Mouse (Mus musculus): ENCODE data around the gene Ndufs3. TPM values are rescaled to one million over a fixed set of nuclear protein-coding genes. Genes with fewer than 3 reads are reported as not detected.
A peak's percentile ranks its signal among the peaks of the same experiment; 100 is the strongest.

Ndufs3 gene
- total RNA-seq, 2 experiments from 2014 or later, result 224 to 244 TPM

- intact Hi-C loops (cut with DNase I), result loop anchor here (10.0 kb wide), 1 partner anchor 93 kb away; no protein-coding TSS in a partner anchor
- DNase-seq (ENCODE audit: low spot score in 2 of 2), result peak in 1 of 2 experiments; percentile 61
Observed at GRCm38 (mm10) chr2:90871180-90871961, 33.3 kb downstream of the Ndufs3 start.

GRCm38 (mm10) chr2:90870136-90870601 lies 34.5 kb downstream of the Ndufs3 start:
- DNase-seq (ENCODE audit: low spot score in 2 of 2), result peak; percentile 65 to 79
- intact Hi-C loops (cut with DNase I), result loop anchor here (10.0 kb wide), 1 partner anchor 95 kb away; no protein-coding TSS in a partner anchor

- DNase-seq (ENCODE audit: low spot score in 2 of 2), result peak; percentile 94 to 95
- intact Hi-C loops (cut with DNase I), result loop anchor here (5.0 kb wide), 3 partner anchors 51 to 236 kb away; no protein-coding TSS in a partner anchor
Observed at GRCm38 (mm10) chr2:90866524-90866923, 38.1 kb downstream of the Ndufs3 start.

- intact Hi-C loops (cut with DNase I), result no loop called here
- no peak for DNase-seq (ENCODE audit: low spot score in 2 of 2)
Observed at GRCm38 (mm10) chr2:90864184-90864583, 40.4 kb downstream of the Ndufs3 start.

GRCm38 (mm10) chr2:90861486-90861885 lies 43.1 kb downstream of the Ndufs3 start:
- DNase-seq (ENCODE audit: low spot score in 2 of 2), result no peak
- intact Hi-C loops (cut with DNase I), result no loop called here

GRCm38 (mm10) chr2:90850401-90850800 lies 54.2 kb downstream of the Ndufs3 start:
- intact Hi-C loops (cut with DNase I), result no loop called here
- DNase-seq (ENCODE audit: low spot score in 2 of 2), result no peak

- intact Hi-C loops (cut with DNase I), result loop anchor here (5.0 kb wide), 1 partner anchor 66 kb away; the partner anchor contains the start of gene Agbl2
Observed at GRCm38 (mm10) chr2:90848331-90848730, 56.3 kb downstream of the Ndufs3 start.

GRCm38 (mm10) chr2:90847681-90848050 lies 57.0 kb downstream of the Ndufs3 start:
- DNase-seq (ENCODE audit: low spot score in 2 of 2), result peak in 1 of 2 experiments; percentile 62
- intact Hi-C loops (cut with DNase I), result loop anchor here (5.0 kb wide), 1 partner anchor 65 kb away; the partner anchor contains the start of gene Agbl2

More at GRCm38 (mm10) chr2:90848331-90848730, 56.3 kb downstream of the Ndufs3 start:
- DNase-seq (ENCODE audit: low spot score in 2 of 2), result no peak

- peak; percentile 98 for DNase-seq (ENCODE audit: low spot score in 2 of 2)
- intact Hi-C loops (cut with DNase I), result loop anchor here (5.0 kb wide), 1 partner anchor 65 kb away; the partner anchor contains the start of gene Agbl2
Observed at GRCm38 (mm10) chr2:90846955-90847680, 57.5 kb downstream of the Ndufs3 start, which contains the start of gene Mtch2. Gene Mtch2 (plus strand): TSS chr2:90847155.

GRCm38 (mm10) chr2:90846597-90846954 lies 58.1 kb downstream of the Ndufs3 start:
- intact Hi-C loops (cut with DNase I), result loop anchor here (5.0 kb wide), 1 partner anchor 64 kb away; the partner anchor contains the start of gene Agbl2
- no peak for DNase-seq (ENCODE audit: low spot score in 2 of 2)

GRCm38 (mm10) chr2:90846171-90846570 lies 58.5 kb downstream of the Ndufs3 start:
- intact Hi-C loops (cut with DNase I), result loop anchor here (5.0 kb wide), 1 partner anchor 64 kb away; the partner anchor contains the start of gene Agbl2
- peak in 1 of 2 experiments; percentile 49 for DNase-seq (ENCODE audit: low spot score in 2 of 2)

- DNase-seq (ENCODE audit: low spot score in 2 of 2), result no peak
- intact Hi-C loops (cut with DNase I), result loop anchor here (5.0 kb wide), 1 partner anchor 63 kb away; the partner anchor contains the start of gene Agbl2
Observed at GRCm38 (mm10) chr2:90845234-90845633, 59.4 kb downstream of the Ndufs3 start.

Other genes starting within 250 kb of the Ndufs3 start
- 10 to 100 TPM; 16.9 to 20.0 TPM for gene Nup160, start 227.6 kb downstream of the Ndufs3 start, total RNA-seq (2021)
- gene Fnbp4, start 159.5 kb downstream of the Ndufs3 start, total RNA-seq (2021), result 10 to 100 TPM; 62.7 to 62.8 TPM
- under 1 TPM; 0.18 to 0.55 TPM for gene Agbl2, start 122.1 kb downstream of the Ndufs3 start, total RNA-seq (2021)
- 100 to 1,000 TPM; 129 to 134 TPM for gene Mtch2, start 57.7 kb downstream of the Ndufs3 start, total RNA-seq (2021)
- 100 to 1,000 TPM; 261 to 310 TPM for gene C1qtnf4, start 19.0 kb downstream of the Ndufs3 start, total RNA-seq (2021)
- 10 to 100 TPM; 33.1 to 35.0 TPM for gene Kbtbd4, start 87 bp downstream of the Ndufs3 start, total RNA-seq (2021)
- gene Celf1, start 35.6 kb upstream of the Ndufs3 start, total RNA-seq (2021), result 100 to 1,000 TPM; 134 to 147 TPM
- gene Rapsn, start 130.8 kb upstream of the Ndufs3 start, total RNA-seq (2021), result under 1 TPM; 0.24 to 0.36 TPM
- 100 to 1,000 TPM; 203 to 208 TPM for gene Psmc3, start 149.2 kb upstream of the Ndufs3 start, total RNA-seq (2021)
- gene Slc39a13, start 165.6 kb upstream of the Ndufs3 start, total RNA-seq (2021), result 10 to 100 TPM; 26.2 to 32.9 TPM
- 1 to 10 TPM; 4.3 to 4.7 TPM for gene Spi1, start 177.6 kb upstream of the Ndufs3 start, total RNA-seq (2021)
- gene Mybpc3, start 213.3 kb upstream of the Ndufs3 start, total RNA-seq (2021), result 1 to 10 TPM in 1 of 2 experiments, under 1 TPM in 1; 0.91 to 1.8 TPM

Data from left cerebral cortex, postnatal 14 days (tissue).